Mouse (Mus musculus): ENCODE data around the gene Dcaf4. TPM values are rescaled to one million over a fixed set of nuclear protein-coding genes. Genes with fewer than 3 reads are reported as not detected.

Dcaf4 gene
- polyA plus RNA-seq, 1 experiment from 2014 or later: 14.7 TPM

DNA sequence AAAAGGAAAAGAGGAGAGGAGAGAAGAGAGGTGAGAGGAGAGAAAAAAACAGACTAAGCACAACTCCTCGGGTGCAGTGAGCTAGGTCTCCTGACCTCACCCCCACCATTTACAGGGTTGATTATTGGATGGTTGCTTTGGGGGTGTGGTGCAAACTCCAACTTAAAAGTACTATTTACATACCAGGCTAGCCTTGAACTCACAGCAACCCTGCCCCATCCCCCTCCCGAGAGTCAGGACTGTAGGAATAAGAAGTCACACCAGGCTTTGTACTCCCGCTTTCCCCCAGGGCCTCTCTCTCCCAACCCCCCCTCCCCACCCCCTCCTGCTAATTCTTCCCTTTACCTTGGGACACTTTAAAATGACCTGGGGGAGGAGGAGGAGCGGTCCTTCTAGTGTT lies 23.9 kb upstream of the Dcaf4 start:
- ATAC-seq (ENCODE audit: low read depth): no peak
- Histone ChIP-seq H3K27ac (no peak overlapping the region), H3K27me3 (peaks cover 12% of the 10 kb centered on the region), H3K9ac (no peak overlapping the region), H3K36me3 (no peaks in the 10 kb centered on the region), H3K9me3 (replicated peaks) (peaks cover 3% of the 10 kb centered on the region), H3K4me1 (replicated peaks) (peaks cover 16% of the 10 kb centered on the region; the same call in 1 of the 2 replicates), H3K4me3 (replicated peaks) (no peak overlapping the region), H3K4me2 (no peak overlapping the region)
- no peak for DNase-seq
- WGBS (ENCODE audit: insufficient replicate concordance): 54% methylated on average over 4 of the region's 4 CpGs

DNA sequence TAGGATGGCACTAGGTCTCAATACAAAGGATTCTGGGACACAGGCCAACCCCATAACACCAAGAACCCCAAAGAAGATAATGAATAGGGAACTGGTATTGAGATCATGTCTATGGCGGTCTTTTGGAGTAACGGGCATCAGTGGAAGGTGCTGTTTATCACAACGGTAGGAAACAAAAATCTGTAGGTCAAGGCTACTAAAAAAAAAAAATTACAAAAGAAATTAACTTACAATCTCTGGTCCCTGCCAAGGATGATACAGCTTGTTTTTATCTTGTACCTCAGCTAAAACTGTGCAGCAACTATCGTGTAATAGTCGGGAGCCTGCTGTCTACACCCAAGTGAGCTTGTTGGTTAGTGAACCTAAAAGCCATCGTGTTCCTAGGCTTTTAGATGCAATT lies 23.5 kb upstream of the Dcaf4 start:
- DNase-seq (no peak), ATAC-seq (ENCODE audit: low read depth) (no peak)
- 61% methylated on average over 6 of the region's 6 CpGs for WGBS (ENCODE audit: insufficient replicate concordance)

GRCm38 (mm10) chr12:83497959-83498358 lies 22.3 kb upstream of the Dcaf4 start:
- Histone ChIP-seq H3K9me3 (replicated peaks) (no peaks in the 10 kb centered on the region), H3K36me3 (no peaks in the 10 kb centered on the region), H3K27ac (no peak overlapping the region), H3K4me1 (replicated peaks) (peaks cover 16% of the 10 kb centered on the region; the same call in 1 of the 2 replicates), H3K4me2 (no peak overlapping the region), H3K9ac (no peak overlapping the region), H3K4me3 (replicated peaks) (no peak overlapping the region), H3K27me3 (peaks cover 8% of the 10 kb centered on the region)
- no peak for DNase-seq
- WGBS (ENCODE audit: insufficient replicate concordance): 55% methylated on average over 3 of the region's 3 CpGs
- no peak for ATAC-seq (ENCODE audit: low read depth)

More for the DNA sequence above, 23.5 kb upstream of the Dcaf4 start:
- peaks cover 16% of the 10 kb centered on the region; the same call in 1 of the 2 replicates for H3K4me1 ChIP-seq (replicated peaks)
- H3K36me3 ChIP-seq: no peaks in the 10 kb centered on the region
- H3K4me3 ChIP-seq (replicated peaks): no peak overlapping the region
- no peak overlapping the region for H3K4me2 ChIP-seq
- H3K27ac ChIP-seq: no peak overlapping the region
- no peaks in the 10 kb centered on the region for H3K9me3 ChIP-seq (replicated peaks)
- H3K9ac ChIP-seq: no peak overlapping the region
- peaks cover 12% of the 10 kb centered on the region for H3K27me3 ChIP-seq

- no peak overlapping the region for H3K4me2 ChIP-seq
- no peaks in the 10 kb centered on the region for H3K36me3 ChIP-seq
- ATAC-seq (ENCODE audit: low read depth): no peak
- WGBS (ENCODE audit: insufficient replicate concordance): 69% methylated on average over 5 of the region's 5 CpGs
- peaks cover 4% of the 10 kb centered on the region; the same call in 1 of the 2 replicates for H3K27me3 ChIP-seq
- no peak overlapping the region for H3K9ac ChIP-seq
- H3K4me1 ChIP-seq (replicated peaks): peaks cover 16% of the 10 kb centered on the region; the same call in 1 of the 2 replicates
- no peak overlapping the region for H3K27ac ChIP-seq
- no peak overlapping the region for H3K4me3 ChIP-seq (replicated peaks)
- H3K9me3 ChIP-seq (replicated peaks): no peaks in the 10 kb centered on the region
- no peak for DNase-seq
Measured at GRCm38 (mm10) chr12:83499256-83499655, 21.0 kb upstream of the Dcaf4 start.

GRCm38 (mm10) chr12:83502190-83502589 lies 18.1 kb upstream of the Dcaf4 start:
- Histone ChIP-seq H3K36me3 (no peaks in the 10 kb centered on the region), H3K27me3 (no peaks in the 10 kb centered on the region), H3K4me2 (no peak overlapping the region), H3K9ac (no peak overlapping the region), H3K9me3 (replicated peaks) (no peaks in the 10 kb centered on the region), H3K27ac (no peak overlapping the region), H3K4me1 (replicated peaks) (0 out of 2 replicates have a peak, but pooled peaks cover 2% of the 10 kb centered on the region), H3K4me3 (replicated peaks) (no peak overlapping the region)
- ATAC-seq (ENCODE audit: low read depth) (peak; percentile 29; the same call in 1 of the 2 replicates), DNase-seq (peak; percentile 36)
- 4% methylated on average over 9 of the region's 9 CpGs for WGBS (ENCODE audit: insufficient replicate concordance)

GRCm38 (mm10) chr12:83506543-83506942 lies 13.7 kb upstream of the Dcaf4 start:
- H3K27me3 ChIP-seq: no peaks in the 10 kb centered on the region
- no peaks in the 10 kb centered on the region for H3K36me3 ChIP-seq
- no peak overlapping the region for H3K27ac ChIP-seq
- no peak for DNase-seq
- H3K9ac ChIP-seq: no peak overlapping the region
- WGBS (ENCODE audit: insufficient replicate concordance): 61% methylated on average over 10 of the region's 10 CpGs
- no peak overlapping the region for H3K4me2 ChIP-seq
- no peaks in the 10 kb centered on the region for H3K9me3 ChIP-seq (replicated peaks)
- 0 out of 2 replicates have a peak, but pooled peaks cover 4% of the 10 kb centered on the region for H3K4me1 ChIP-seq (replicated peaks)
- H3K4me3 ChIP-seq (replicated peaks): no peak overlapping the region
- 0 out of 2 replicates have a peak, but pooled peaks have one; percentile 7 for ATAC-seq (ENCODE audit: low read depth)

GRCm38 (mm10) chr12:83510586-83510985 lies 9.7 kb upstream of the Dcaf4 start:
- no peak overlapping the region for H3K4me3 ChIP-seq (replicated peaks)
- H3K9me3 ChIP-seq (replicated peaks): no peaks in the 10 kb centered on the region
- 72% methylated on average over 5 of the region's 5 CpGs for WGBS (ENCODE audit: insufficient replicate concordance)
- no peaks in the 10 kb centered on the region for H3K36me3 ChIP-seq
- H3K27ac ChIP-seq: no peak overlapping the region
- peaks cover 16% of the 10 kb centered on the region for H3K4me1 ChIP-seq (replicated peaks)
- ATAC-seq (ENCODE audit: low read depth) (no peak), DNase-seq (no peak)
- peaks cover 13% of the 10 kb centered on the region; the same call in 1 of the 2 replicates for H3K27me3 ChIP-seq
- no peak overlapping the region for H3K4me2 ChIP-seq
- H3K9ac ChIP-seq: no peak overlapping the region

DNA sequence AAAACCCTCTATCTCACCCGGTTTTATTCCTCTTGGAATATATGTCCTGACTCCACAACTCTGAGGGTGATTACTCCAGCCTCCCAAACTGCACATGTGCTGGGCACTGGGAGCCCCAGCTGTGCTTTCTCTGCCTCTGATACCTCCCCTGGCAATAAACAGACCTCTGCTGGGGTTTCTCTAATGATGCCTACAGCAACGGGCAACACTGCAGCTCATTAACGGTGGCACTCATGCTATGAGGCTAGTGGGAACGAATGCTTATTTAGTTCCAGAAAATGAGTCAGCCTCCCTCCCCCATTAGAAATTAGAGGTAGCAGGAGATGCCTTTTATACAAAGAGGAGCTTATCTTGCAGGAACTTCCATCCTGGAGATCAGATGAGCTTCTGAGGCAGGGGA lies 7.5 kb upstream of the Dcaf4 start:
- Histone ChIP-seq H3K4me2 (no peak overlapping the region), H3K4me1 (replicated peaks) (peaks cover 34% of the 10 kb centered on the region), H3K9ac (no peak overlapping the region), H3K36me3 (no peaks in the 10 kb centered on the region), H3K27me3 (peaks cover 13% of the 10 kb centered on the region; the same call in 1 of the 2 replicates), H3K4me3 (replicated peaks) (no peak overlapping the region), H3K27ac (no peak overlapping the region), H3K9me3 (replicated peaks) (no peaks in the 10 kb centered on the region)
- WGBS (ENCODE audit: insufficient replicate concordance): 23% methylated on average over 4 of the region's 4 CpGs
- no peak for ATAC-seq (ENCODE audit: low read depth)
- DNase-seq: no peak

DNA sequence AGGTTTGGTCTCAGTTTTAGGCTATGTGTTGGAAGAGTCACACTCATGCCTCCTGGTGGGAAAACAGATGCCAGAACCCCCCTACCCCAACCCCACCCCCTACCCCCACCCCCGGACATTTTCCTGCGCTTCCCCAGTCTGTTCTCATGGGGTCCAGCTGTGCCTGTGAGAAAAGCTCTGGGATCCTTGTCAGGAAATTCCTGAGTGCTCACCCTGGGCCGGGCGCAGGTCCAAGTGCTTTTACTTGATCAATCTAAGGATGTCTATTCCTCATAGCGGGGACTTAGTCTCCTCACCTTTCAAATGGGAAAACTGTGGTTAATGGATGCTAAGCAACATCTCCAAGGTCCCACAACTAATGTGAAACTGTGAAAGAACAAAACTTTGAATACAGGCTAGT lies 7.1 kb upstream of the Dcaf4 start:
- Histone ChIP-seq H3K27ac (no peak overlapping the region), H3K9ac (no peak overlapping the region), H3K9me3 (replicated peaks) (no peaks in the 10 kb centered on the region), H3K4me3 (replicated peaks) (no peak overlapping the region), H3K4me2 (no peak overlapping the region), H3K27me3 (peaks cover 13% of the 10 kb centered on the region; the same call in 1 of the 2 replicates), H3K4me1 (replicated peaks) (peaks cover 38% of the 10 kb centered on the region), H3K36me3 (no peaks in the 10 kb centered on the region)
- WGBS (ENCODE audit: insufficient replicate concordance): 33% methylated on average over 5 of the region's 5 CpGs
- ATAC-seq (ENCODE audit: low read depth) (no peak), DNase-seq (no peak)

DNA sequence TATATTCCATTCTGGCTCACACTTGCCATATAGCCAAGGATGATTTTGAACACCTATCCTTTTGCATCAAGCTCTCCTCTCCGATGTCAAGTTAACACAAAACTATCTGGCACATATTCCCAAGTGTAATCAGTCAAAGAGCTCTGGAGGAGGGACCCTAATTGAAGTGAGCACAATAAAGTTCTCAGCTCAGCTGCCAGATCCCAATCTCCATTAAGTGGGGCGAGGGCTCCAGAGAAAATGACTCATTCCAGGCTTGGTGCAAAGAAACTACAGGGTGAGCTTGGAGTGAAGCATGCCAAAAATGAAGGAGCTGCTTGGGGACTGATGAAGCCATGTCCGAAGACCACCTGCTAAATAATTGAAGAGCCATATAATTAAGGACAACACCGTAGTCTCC lies 6.0 kb upstream of the Dcaf4 start:
- Histone ChIP-seq H3K4me1 (replicated peaks) (peaks cover 42% of the 10 kb centered on the region), H3K4me3 (replicated peaks) (no peak overlapping the region), H3K4me2 (no peak overlapping the region), H3K36me3 (no peaks in the 10 kb centered on the region), H3K9ac (no peak overlapping the region), H3K27ac (no peak overlapping the region), H3K9me3 (replicated peaks) (no peaks in the 10 kb centered on the region), H3K27me3 (peaks cover 13% of the 10 kb centered on the region; the same call in 1 of the 2 replicates)
- ATAC-seq (ENCODE audit: low read depth) (no peak), DNase-seq (no peak)
- WGBS (ENCODE audit: insufficient replicate concordance): 68% methylated on average over 4 of the region's 4 CpGs

DNA sequence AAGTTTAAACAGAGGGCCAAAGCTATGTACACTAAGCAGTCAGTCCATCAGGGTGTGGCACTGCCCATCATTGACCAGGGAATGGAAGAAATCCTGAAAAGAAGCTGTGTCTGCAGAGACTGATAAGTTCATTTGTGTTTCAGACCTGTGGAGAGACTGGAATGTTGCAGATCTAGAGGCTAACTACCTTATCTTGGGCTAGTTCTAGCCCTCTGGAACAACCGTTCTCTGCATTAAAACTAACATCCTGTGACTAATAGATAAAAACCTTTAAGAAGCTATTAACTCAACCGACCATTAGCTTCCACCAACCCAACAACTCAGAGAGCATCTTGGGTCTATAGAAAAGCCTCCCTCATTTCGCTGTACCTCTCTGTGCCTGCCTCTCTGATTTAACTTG lies 2.7 kb upstream of the Dcaf4 start:
- H3K9ac ChIP-seq: no peak overlapping the region
- H3K4me3 ChIP-seq (replicated peaks): no peak overlapping the region
- ATAC-seq (ENCODE audit: low read depth) (no peak), DNase-seq (no peak)
- H3K4me2 ChIP-seq: no peak overlapping the region
- peaks cover 59% of the 10 kb centered on the region for H3K4me1 ChIP-seq (replicated peaks)
- 20% methylated on average over 3 of the region's 3 CpGs for WGBS (ENCODE audit: insufficient replicate concordance)
- H3K27me3 ChIP-seq: peaks cover 13% of the 10 kb centered on the region; the same call in 1 of the 2 replicates
- no peaks in the 10 kb centered on the region for H3K9me3 ChIP-seq (replicated peaks)
- H3K36me3 ChIP-seq: no peaks in the 10 kb centered on the region
- no peak overlapping the region for H3K27ac ChIP-seq

DNA sequence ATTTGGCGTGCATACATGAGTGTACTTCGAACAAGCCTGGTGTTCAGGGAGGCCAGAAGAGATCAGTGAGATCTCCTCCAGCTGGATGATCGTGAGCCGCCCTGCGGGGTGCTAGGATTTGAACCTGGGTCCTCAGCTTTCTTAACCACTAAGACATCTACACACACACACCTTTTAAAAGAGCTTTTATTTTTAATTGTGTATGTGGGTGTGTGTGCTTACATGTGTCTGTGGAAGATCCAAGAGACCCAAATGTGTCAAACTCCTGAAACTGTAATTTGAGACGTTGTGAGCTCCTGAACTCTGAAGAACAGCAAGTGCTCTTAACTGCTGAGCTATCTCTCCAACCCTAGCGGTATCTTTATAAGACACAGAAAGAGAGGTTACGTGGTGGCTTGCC lies 817 bp downstream of the Dcaf4 start:
- Histone ChIP-seq H3K9ac (peak overlapping the region; percentile 74), H3K9me3 (replicated peaks) (no peaks in the 10 kb centered on the region), H3K36me3 (no peaks in the 10 kb centered on the region), H3K4me3 (replicated peaks) (peak overlapping the region; percentile 76), H3K4me1 (replicated peaks) (peaks cover 74% of the 10 kb centered on the region), H3K4me2 (peak overlapping the region; percentile 84), H3K27ac (peak overlapping the region; percentile 81), H3K27me3 (no peaks in the 10 kb centered on the region)
- ATAC-seq (ENCODE audit: low read depth): no peak
- 23% methylated on average over 8 of the region's 8 CpGs for WGBS (ENCODE audit: insufficient replicate concordance)
- DNase-seq: no peak
